ENCODE assay signal across 8 mouse cellular contexts in the genomic region with DNA sequence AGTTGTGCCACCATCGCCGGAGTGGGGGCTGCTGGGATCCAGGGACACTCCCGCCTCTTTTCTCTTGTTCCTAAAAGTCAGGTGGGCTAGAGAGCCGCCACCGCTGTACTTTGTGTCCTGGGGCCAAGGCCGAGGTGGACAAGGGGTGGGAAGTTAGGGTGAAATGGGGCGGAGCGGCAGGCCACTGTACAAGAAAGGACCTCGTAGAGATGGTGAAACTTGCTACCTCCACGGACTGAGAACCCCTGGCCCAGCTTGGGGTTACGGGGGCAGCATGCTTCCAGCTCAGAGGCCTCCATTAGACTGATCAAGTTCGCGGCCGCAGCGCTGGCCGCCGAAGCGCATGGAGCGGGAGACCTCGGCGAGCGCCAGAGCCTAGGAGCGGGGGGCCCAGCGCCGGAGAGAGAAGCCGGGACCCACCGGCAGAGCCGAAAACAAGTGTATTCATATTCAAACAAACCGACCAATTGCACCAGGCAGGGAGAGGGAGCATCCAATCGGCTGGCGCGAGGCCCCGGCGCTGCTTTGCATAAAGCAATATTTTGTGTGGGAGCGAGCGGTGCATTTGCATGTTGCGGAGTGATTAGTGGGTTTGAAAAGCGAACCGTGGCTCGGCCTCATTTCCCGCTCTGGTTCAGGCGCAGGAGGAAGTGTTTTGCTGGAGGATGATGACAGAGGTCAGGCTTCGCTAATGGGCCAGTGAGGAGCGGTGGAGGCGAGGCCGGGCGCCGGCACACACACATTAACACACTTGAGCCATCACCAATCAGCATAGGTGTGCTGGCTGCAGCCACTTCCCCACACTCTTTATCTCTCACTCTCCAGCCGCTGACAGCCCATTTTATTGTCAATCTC. TPM values are rescaled to one million over a fixed set of nuclear protein-coding genes. Genes with fewer than 3 reads are reported as not detected.
A peak's percentile ranks its signal among the peaks of the same experiment; 100 is the strongest.
DNase-seq lines count a peak whose midpoint lies in the region; ATAC-seq and TF ChIP-seq lines count a peak whose summit lies in the region.

No protein-coding gene starts in this region.

- peak overlapping the region; percentile 50 for H3K4me2 ChIP-seq in kidney, postnatal 0 days (ENCODE audit: low read length)

- DNase-seq in thymus, adult 2 months: no peak
- no peak for DNase-seq in thymus, adult 18-20 months
- peak; percentile 29 for DNase-seq in heart, adult 8-10 months (ENCODE audit: low spot score)
- DNase-seq in kidney, postnatal 0 days (ENCODE audit: low spot score): peak; percentile 61
- peak; percentile 60 for DNase-seq in liver
- peak; percentile 26 for DNase-seq in thymus, postnatal 25 days

- no peaks in the 10 kb centered on the region for H3K36me3 ChIP-seq in thymus, adult 2 months (ENCODE audit: control insufficient read depth, insufficient read depth, low read length)
- H3K36me3 ChIP-seq in kidney, postnatal 0 days (ENCODE audit: insufficient read depth, low read length): no peaks in the 10 kb centered on the region

- H3K9me3 ChIP-seq in kidney, postnatal 0 days (replicated peaks; ENCODE audit: low read length): no peaks in the 10 kb centered on the region

- H3K9ac ChIP-seq in kidney, postnatal 0 days (ENCODE audit: low read depth, low read length): no peak overlapping the region

- TF ChIP-seq CTCF in thymus, adult 2 months (IDR thresholded peaks at IDR 0.05; ENCODE audit: borderline replicate concordance, control insufficient read depth, extremely low read depth, insufficient read depth, low read length, poor library complexity): no peak
- no peak for TF ChIP-seq CTCF in cortical plate, adult 2 months (IDR thresholded peaks at IDR 0.05; ENCODE audit: extremely low read depth, insufficient read depth, low read length)
- no peak for TF ChIP-seq CTCF in kidney, postnatal 0 days (IDR thresholded peaks at IDR 0.05; ENCODE audit: low read depth)

- peaks cover 45% of the 10 kb centered on the region for H3K27me3 ChIP-seq in thymus, adult 2 months (ENCODE audit: control insufficient read depth, insufficient read depth, low read length)
- H3K27me3 ChIP-seq in kidney, postnatal 0 days (ENCODE audit: insufficient read depth, low read length): peaks cover 89% of the 10 kb centered on the region

- 3% methylated on average over 49 of the region's 49 CpGs for WGBS in thymus, adult 2 months
- 2% methylated on average over 49 of the region's 49 CpGs for WGBS in kidney, postnatal 0 days

- TF ChIP-seq POLR2A in thymus, adult 2 months (IDR thresholded peaks at IDR 0.05; ENCODE audit: control insufficient read depth, extremely low read depth, insufficient read depth, low read length, poor library complexity): no peak
- no peak; the same call in 1 of the 2 replicates for TF ChIP-seq POLR2A in cortical plate, adult 2 months (IDR thresholded peaks at IDR 0.05; ENCODE audit: extremely low read depth, insufficient read depth, low read length)

- no peak overlapping the region for H3K27ac ChIP-seq in thymus, adult 2 months (ENCODE audit: control insufficient read depth, insufficient read depth, low read length)
- H3K27ac ChIP-seq in cortical plate, adult 2 months (ENCODE audit: insufficient read depth, low read length): no peak overlapping the region; the same call in 1 of the 2 replicates
- no peak overlapping the region for H3K27ac ChIP-seq in kidney, postnatal 0 days

- ATAC-seq in kidney, postnatal 0 days (replicated peaks; ENCODE audit: low FRiP score, low read depth): peak; percentile 62
- 0 out of 2 replicates have a peak, but pooled peaks have one; percentile 27 for ATAC-seq in monocyte, adult 5-6 weeks (replicated peaks; ENCODE audit: insufficient number of reproducible peaks, low FRiP score, low TSS enrichment, poor library complexity, severe bottlenecking)

- H3K4me3 ChIP-seq in thymus, adult 2 months (ENCODE audit: control insufficient read depth, insufficient read depth, low read length): peak overlapping the region; percentile 12
- peak overlapping the region; percentile 37 for H3K4me3 ChIP-seq in cortical plate, adult 2 months (ENCODE audit: insufficient read depth, low read length)
- peak overlapping the region; percentile 27 for H3K4me3 ChIP-seq in kidney, postnatal 0 days (replicated peaks; ENCODE audit: low read depth, low read length)

- peaks cover 12% of the 10 kb centered on the region; the same call in 1 of the 2 replicates for H3K4me1 ChIP-seq in thymus, adult 2 months (replicated peaks; ENCODE audit: control insufficient read depth, insufficient read depth, low read length)
- H3K4me1 ChIP-seq in cortical plate, adult 2 months (ENCODE audit: control insufficient read depth, insufficient read depth, low read length): no peaks in the 10 kb centered on the region
- peaks cover 10% of the 10 kb centered on the region; the same call in 1 of the 2 replicates for H3K4me1 ChIP-seq in kidney, postnatal 0 days (replicated peaks; ENCODE audit: insufficient read depth, low read length)

RNA-seq across cellular contexts. Expression of a gene that starts 6.4 kb away (rescaled TPM):
- 0.03 TPM in 1 of 2 replicates, not detected in the other for polyA plus RNA-seq in thymus, adult 2 months (2012; rRNA removed)
- 9.2 and 11.7 TPM in 2 replicates for polyA plus RNA-seq in cortical plate, adult 2 months (2012; rRNA removed)
- not detected for total RNA-seq in heart, adult 8-10 months (2022)
- 0.38 TPM in 1 of 2 replicates, not detected in the other for polyA plus RNA-seq in kidney, postnatal 0 days (2015; fragmentation: Nextera tagmentation; extraction: Ambion mirVana)
- not detected in 3 replicates for total RNA-seq in monocyte, adult 5-6 weeks (2017)

Comparison
In these comparisons a context has a peak if more than half of its experiments do, and no peak if none do; other contexts are left out.
1. DNase-seq: peak in heart, adult 8-10 months (single experiment), kidney, postnatal 0 days (single experiment), liver (single experiment) and thymus, postnatal 25 days (single experiment); none in thymus, adult 2 months (single experiment) and thymus, adult 18-20 months (0 of 2).
2. Peak in every context shown above with its lines, with median percentiles within 50 percentile points of each other: H3K4me3 ChIP-seq.